Mouse (Mus musculus): ENCODE data around the gene Cbr2. TPM values are rescaled to one million over a fixed set of nuclear protein-coding genes. Genes with fewer than 3 reads are reported as not detected.

The Cbr2 gene
- total and polyA plus RNA-seq, 2 experiments from 2014 or later, result 2.4 to 12.2 TPM

- Histone ChIP-seq H3K4me2 (ENCODE audit: low read depth, low read length) (no peak overlapping the region), H3K27me3 (ENCODE audit: control insufficient read depth, insufficient read depth, low read length) (no peaks in the 10 kb centered on the region), H3K9me3 (replicated peaks; ENCODE audit: control insufficient read depth, low read length) (no peaks in the 10 kb centered on the region), H3K4me1 (ENCODE audit: control insufficient read depth, insufficient read depth) (no peaks in the 10 kb centered on the region; the same call in 1 of the 2 replicates), H3K27ac (ENCODE audit: low read depth) (no peak overlapping the region), H3K36me3 (replicated peaks; ENCODE audit: control insufficient read depth, insufficient read depth, low read length) (peaks cover 51% of the 10 kb centered on the region), H3K4me3 (ENCODE audit: low read depth, low read length) (no peak overlapping the region), H3K9ac (replicated peaks; ENCODE audit: low read depth, low read length) (no peak overlapping the region)
- no peak for ATAC-seq (ENCODE audit: insufficient read depth, low read depth)
- no peak for DNase-seq (ENCODE audit: low spot score)
- 88% methylated on average over 3 of the region's 3 CpGs for WGBS
- TF ChIP-seq EP300 (IDR thresholded peaks at IDR 0.05; ENCODE audit: low read depth), result no peak
- no peak for TF ChIP-seq CTCF (IDR thresholded peaks at IDR 0.05; ENCODE audit: low read depth)
Observed at GRCm38 (mm10) chr11:120683536-120683935, 48.4 kb downstream of the Cbr2 start.

GRCm38 (mm10) chr11:120682683-120683082 lies 49.2 kb downstream of the Cbr2 start:
- Histone ChIP-seq H3K27ac (ENCODE audit: low read depth) (no peak overlapping the region), H3K36me3 (replicated peaks; ENCODE audit: control insufficient read depth, insufficient read depth, low read length) (peaks cover 53% of the 10 kb centered on the region), H3K27me3 (ENCODE audit: control insufficient read depth, insufficient read depth, low read length) (no peaks in the 10 kb centered on the region), H3K4me2 (ENCODE audit: low read depth, low read length) (no peak overlapping the region), H3K9ac (replicated peaks; ENCODE audit: low read depth, low read length) (no peak overlapping the region), H3K9me3 (replicated peaks; ENCODE audit: control insufficient read depth, low read length) (no peaks in the 10 kb centered on the region), H3K4me3 (ENCODE audit: low read depth, low read length) (no peak overlapping the region), H3K4me1 (ENCODE audit: control insufficient read depth, insufficient read depth) (no peaks in the 10 kb centered on the region; the same call in 1 of the 2 replicates)
- DNase-seq (ENCODE audit: low spot score) (no peak), ATAC-seq (ENCODE audit: insufficient read depth, low read depth) (no peak)
- TF ChIP-seq CTCF (IDR thresholded peaks at IDR 0.05; ENCODE audit: low read depth), result no peak
- no peak for TF ChIP-seq EP300 (IDR thresholded peaks at IDR 0.05; ENCODE audit: low read depth)
- 97% methylated on average over 5 of the region's 5 CpGs for WGBS

DNA sequence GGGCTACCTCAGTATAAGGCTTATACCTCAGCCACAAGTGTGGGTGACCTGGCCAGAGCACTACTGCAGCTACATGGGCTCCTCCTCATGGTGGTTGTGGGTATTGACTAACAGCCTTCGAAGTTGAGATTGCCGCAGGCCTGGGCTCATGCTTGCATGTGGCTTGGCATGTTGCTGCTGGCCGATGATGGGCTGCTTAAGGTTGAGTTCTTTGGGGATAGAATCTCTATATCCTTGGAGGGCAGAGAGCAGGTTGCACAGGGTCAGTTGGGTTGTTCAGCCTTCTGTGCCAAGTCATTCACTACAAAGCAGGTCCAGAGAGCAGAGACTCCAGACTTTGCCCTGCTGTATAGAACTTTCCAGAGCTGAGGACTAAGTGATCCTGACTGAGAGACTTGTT lies 52.0 kb downstream of the Cbr2 start:
- no peak overlapping the region for H3K9ac ChIP-seq (replicated peaks; ENCODE audit: low read depth, low read length)
- peaks cover 47% of the 10 kb centered on the region for H3K36me3 ChIP-seq (replicated peaks; ENCODE audit: control insufficient read depth, insufficient read depth, low read length)
- no peaks in the 10 kb centered on the region for H3K9me3 ChIP-seq (replicated peaks; ENCODE audit: control insufficient read depth, low read length)
- H3K4me2 ChIP-seq (ENCODE audit: low read depth, low read length), result no peak overlapping the region
- H3K4me3 ChIP-seq (ENCODE audit: low read depth, low read length), result no peak overlapping the region
- no peak for TF ChIP-seq EP300 (IDR thresholded peaks at IDR 0.05; ENCODE audit: low read depth)
- peak; percentile 54 for TF ChIP-seq CTCF (IDR thresholded peaks at IDR 0.05; ENCODE audit: low read depth)
- DNase-seq (ENCODE audit: low spot score), result peak; percentile 23
- ATAC-seq (ENCODE audit: insufficient read depth, low read depth), result peak; percentile 57
- WGBS, result 70% methylated on average over 3 of the region's 3 CpGs
- no peaks in the 10 kb centered on the region; the same call in 1 of the 2 replicates for H3K4me1 ChIP-seq (ENCODE audit: control insufficient read depth, insufficient read depth)
- no peaks in the 10 kb centered on the region for H3K27me3 ChIP-seq (ENCODE audit: control insufficient read depth, insufficient read depth, low read length)
- no peak overlapping the region for H3K27ac ChIP-seq (ENCODE audit: low read depth)

Other genes with a start within 250 kb of the Cbr2 start
- gene Mrpl12, start 247.5 kb downstream of the Cbr2 start, total RNA-seq (2014; rRNA removed; ENCODE audit: low replicate concordance), result 119 and 161 TPM in 2 replicates
- gene Mrpl12, start 247.5 kb downstream of the Cbr2 start, polyA plus RNA-seq (2015; fragmentation: Nextera tagmentation; extraction: Ambion mirVana), result 308 and 315 TPM in 2 replicates
- 66.8 and 74.3 TPM in 2 replicates for gene Slc25a10, start 240.3 kb downstream of the Cbr2 start, total RNA-seq (2014; rRNA removed; ENCODE audit: low replicate concordance)
- gene Slc25a10, start 240.3 kb downstream of the Cbr2 start, polyA plus RNA-seq (2015; fragmentation: Nextera tagmentation; extraction: Ambion mirVana), result 30.3 and 33.8 TPM in 2 replicates
- 0.23 and 1.9 TPM in 2 replicates for gene Gcgr, start 201.4 kb downstream of the Cbr2 start, total RNA-seq (2014; rRNA removed; ENCODE audit: low replicate concordance)
- gene Gcgr, start 201.4 kb downstream of the Cbr2 start, polyA plus RNA-seq (2015; fragmentation: Nextera tagmentation; extraction: Ambion mirVana), result 0.81 and 1.3 TPM in 2 replicates
- gene Mcrip1, start 182.4 kb downstream of the Cbr2 start, total RNA-seq (2014; rRNA removed; ENCODE audit: low replicate concordance), result 66.9 and 93.5 TPM in 2 replicates
- 136 and 138 TPM in 2 replicates for gene Mcrip1, start 182.4 kb downstream of the Cbr2 start, polyA plus RNA-seq (2015; fragmentation: Nextera tagmentation; extraction: Ambion mirVana)
- not detected in 2 replicates for gene Ppp1r27, start 181.0 kb downstream of the Cbr2 start, total RNA-seq (2014; rRNA removed; ENCODE audit: low replicate concordance)
- 0.20 TPM in 1 of 2 replicates, not detected in the other for gene Ppp1r27, start 181.0 kb downstream of the Cbr2 start, polyA plus RNA-seq (2015; fragmentation: Nextera tagmentation; extraction: Ambion mirVana)
- 232 and 241 TPM in 2 replicates for gene P4hb, start 158.9 kb downstream of the Cbr2 start, total RNA-seq (2014; rRNA removed; ENCODE audit: low replicate concordance)
- gene P4hb, start 158.9 kb downstream of the Cbr2 start, polyA plus RNA-seq (2015; fragmentation: Nextera tagmentation; extraction: Ambion mirVana), result 261 and 268 TPM in 2 replicates
- gene Arhgdia, start 150.5 kb downstream of the Cbr2 start, total RNA-seq (2014; rRNA removed; ENCODE audit: low replicate concordance), result 204 and 231 TPM in 2 replicates
- 239 and 245 TPM in 2 replicates for gene Arhgdia, start 150.5 kb downstream of the Cbr2 start, polyA plus RNA-seq (2015; fragmentation: Nextera tagmentation; extraction: Ambion mirVana)
- 104 and 132 TPM in 2 replicates for gene Alyref, start 133.7 kb downstream of the Cbr2 start, total RNA-seq (2014; rRNA removed; ENCODE audit: low replicate concordance)
- gene Alyref, start 133.7 kb downstream of the Cbr2 start, polyA plus RNA-seq (2015; fragmentation: Nextera tagmentation; extraction: Ambion mirVana), result 147 and 155 TPM in 2 replicates
- 41.1 and 43.4 TPM in 2 replicates for gene Anapc11, start 133.7 kb downstream of the Cbr2 start, total RNA-seq (2014; rRNA removed; ENCODE audit: low replicate concordance)
- gene Anapc11, start 133.7 kb downstream of the Cbr2 start, polyA plus RNA-seq (2015; fragmentation: Nextera tagmentation; extraction: Ambion mirVana), result 163 and 185 TPM in 2 replicates
- gene Npb, start 123.6 kb downstream of the Cbr2 start, total RNA-seq (2014; rRNA removed; ENCODE audit: low replicate concordance), result 25.1 TPM in 1 of 2 replicates, not detected in the other
- 9.9 and 11.8 TPM in 2 replicates for gene Npb, start 123.6 kb downstream of the Cbr2 start, polyA plus RNA-seq (2015; fragmentation: Nextera tagmentation; extraction: Ambion mirVana)
- gene Pcyt2, start 114.2 kb downstream of the Cbr2 start, total RNA-seq (2014; rRNA removed; ENCODE audit: low replicate concordance), result 57.5 and 76.7 TPM in 2 replicates
- 67.5 and 69.6 TPM in 2 replicates for gene Pcyt2, start 114.2 kb downstream of the Cbr2 start, polyA plus RNA-seq (2015; fragmentation: Nextera tagmentation; extraction: Ambion mirVana)
- 12.4 and 63.2 TPM in 2 replicates for gene Sirt7, start 106.9 kb downstream of the Cbr2 start, total RNA-seq (2014; rRNA removed; ENCODE audit: low replicate concordance)
- gene Sirt7, start 106.9 kb downstream of the Cbr2 start, polyA plus RNA-seq (2015; fragmentation: Nextera tagmentation; extraction: Ambion mirVana), result 14.1 and 15.2 TPM in 2 replicates
- gene Mafg, start 98.5 kb downstream of the Cbr2 start, total RNA-seq (2014; rRNA removed; ENCODE audit: low replicate concordance), result 34.1 and 37.7 TPM in 2 replicates
- 13.6 and 14.1 TPM in 2 replicates for gene Mafg, start 98.5 kb downstream of the Cbr2 start, polyA plus RNA-seq (2015; fragmentation: Nextera tagmentation; extraction: Ambion mirVana)
- 2.1 and 5.8 TPM in 2 replicates for gene Pycr1, start 88.3 kb downstream of the Cbr2 start, total RNA-seq (2014; rRNA removed; ENCODE audit: low replicate concordance)
- gene Pycr1, start 88.3 kb downstream of the Cbr2 start, polyA plus RNA-seq (2015; fragmentation: Nextera tagmentation; extraction: Ambion mirVana), result 6.3 and 6.5 TPM in 2 replicates
- 27.8 and 29.3 TPM in 2 replicates for gene Myadml2, start 84.0 kb downstream of the Cbr2 start, total RNA-seq (2014; rRNA removed; ENCODE audit: low replicate concordance)
- gene Myadml2, start 84.0 kb downstream of the Cbr2 start, polyA plus RNA-seq (2015; fragmentation: Nextera tagmentation; extraction: Ambion mirVana), result 32.7 and 33.5 TPM in 2 replicates
- gene Notum, start 70.9 kb downstream of the Cbr2 start, total RNA-seq (2014; rRNA removed; ENCODE audit: low replicate concordance), result 0.27 TPM in 1 of 2 replicates, not detected in the other
- 0.08 and 0.16 TPM in 2 replicates for gene Notum, start 70.9 kb downstream of the Cbr2 start, polyA plus RNA-seq (2015; fragmentation: Nextera tagmentation; extraction: Ambion mirVana)
- gene Aspscr1, start 59.1 kb downstream of the Cbr2 start, total RNA-seq (2014; rRNA removed; ENCODE audit: low replicate concordance), result 88.8 and 146 TPM in 2 replicates
- 86.3 and 87.9 TPM in 2 replicates for gene Aspscr1, start 59.1 kb downstream of the Cbr2 start, polyA plus RNA-seq (2015; fragmentation: Nextera tagmentation; extraction: Ambion mirVana)
- gene Cenpx, start 18.4 kb downstream of the Cbr2 start, total RNA-seq (2014; rRNA removed; ENCODE audit: low replicate concordance), result 68.7 and 115 TPM in 2 replicates
- gene Cenpx, start 18.4 kb downstream of the Cbr2 start, polyA plus RNA-seq (2015; fragmentation: Nextera tagmentation; extraction: Ambion mirVana), result 102 and 114 TPM in 2 replicates
- gene Lrrc45, start 18.2 kb downstream of the Cbr2 start, total RNA-seq (2014; rRNA removed; ENCODE audit: low replicate concordance), result 11.9 and 28.3 TPM in 2 replicates
- 12.4 and 14.2 TPM in 2 replicates for gene Lrrc45, start 18.2 kb downstream of the Cbr2 start, polyA plus RNA-seq (2015; fragmentation: Nextera tagmentation; extraction: Ambion mirVana)
- gene Rac3, start 10.6 kb downstream of the Cbr2 start, total RNA-seq (2014; rRNA removed; ENCODE audit: low replicate concordance), result 9.2 and 12.6 TPM in 2 replicates
- 1.4 and 1.8 TPM in 2 replicates for gene Rac3, start 10.6 kb downstream of the Cbr2 start, polyA plus RNA-seq (2015; fragmentation: Nextera tagmentation; extraction: Ambion mirVana)
- 5.0 and 10.5 TPM in 2 replicates for gene Dcxr, start 4.8 kb downstream of the Cbr2 start, total RNA-seq (2014; rRNA removed; ENCODE audit: low replicate concordance)
- 8.6 and 8.7 TPM in 2 replicates for gene Dcxr, start 4.8 kb downstream of the Cbr2 start, polyA plus RNA-seq (2015; fragmentation: Nextera tagmentation; extraction: Ambion mirVana)
- 0.23 and 0.76 TPM in 2 replicates for gene Hmga1b, start 30.7 kb upstream of the Cbr2 start, total RNA-seq (2014; rRNA removed; ENCODE audit: low replicate concordance)
- gene Hmga1b, start 30.7 kb upstream of the Cbr2 start, polyA plus RNA-seq (2015; fragmentation: Nextera tagmentation; extraction: Ambion mirVana), result 1.2 and 1.3 TPM in 2 replicates
- gene Rfng, start 52.1 kb upstream of the Cbr2 start, total RNA-seq (2014; rRNA removed; ENCODE audit: low replicate concordance), result 14.5 and 26.4 TPM in 2 replicates
- gene Rfng, start 52.1 kb upstream of the Cbr2 start, polyA plus RNA-seq (2015; fragmentation: Nextera tagmentation; extraction: Ambion mirVana), result 15.3 and 17.0 TPM in 2 replicates
- 120 and 125 TPM in 2 replicates for gene Gps1, start 52.2 kb upstream of the Cbr2 start, total RNA-seq (2014; rRNA removed; ENCODE audit: low replicate concordance)
- 94.2 and 94.4 TPM in 2 replicates for gene Gps1, start 52.2 kb upstream of the Cbr2 start, polyA plus RNA-seq (2015; fragmentation: Nextera tagmentation; extraction: Ambion mirVana)
- gene Dus1l, start 64.3 kb upstream of the Cbr2 start, total RNA-seq (2014; rRNA removed; ENCODE audit: low replicate concordance), result 42.2 and 47.1 TPM in 2 replicates
- 35.6 and 40.2 TPM in 2 replicates for gene Dus1l, start 64.3 kb upstream of the Cbr2 start, polyA plus RNA-seq (2015; fragmentation: Nextera tagmentation; extraction: Ambion mirVana)
- 79.2 and 90.4 TPM in 2 replicates for gene Fasn, start 92.4 kb upstream of the Cbr2 start, total RNA-seq (2014; rRNA removed; ENCODE audit: low replicate concordance)
- gene Fasn, start 92.4 kb upstream of the Cbr2 start, polyA plus RNA-seq (2015; fragmentation: Nextera tagmentation; extraction: Ambion mirVana), result 10.8 and 14.1 TPM in 2 replicates
- gene Ccdc57, start 200.8 kb upstream of the Cbr2 start, total RNA-seq (2014; rRNA removed; ENCODE audit: low replicate concordance), result 0.43 and 1.5 TPM in 2 replicates
- 1.3 and 1.6 TPM in 2 replicates for gene Ccdc57, start 200.8 kb upstream of the Cbr2 start, polyA plus RNA-seq (2015; fragmentation: Nextera tagmentation; extraction: Ambion mirVana)
- gene Slc16a3, start 216.4 kb upstream of the Cbr2 start, total RNA-seq (2014; rRNA removed; ENCODE audit: low replicate concordance), result 153 and 260 TPM in 2 replicates
- gene Slc16a3, start 216.4 kb upstream of the Cbr2 start, polyA plus RNA-seq (2015; fragmentation: Nextera tagmentation; extraction: Ambion mirVana), result 15.6 and 17.0 TPM in 2 replicates